Mouse (Mus musculus): ENCODE data around the gene Zbtb17.

The Zbtb17 gene

DNA sequence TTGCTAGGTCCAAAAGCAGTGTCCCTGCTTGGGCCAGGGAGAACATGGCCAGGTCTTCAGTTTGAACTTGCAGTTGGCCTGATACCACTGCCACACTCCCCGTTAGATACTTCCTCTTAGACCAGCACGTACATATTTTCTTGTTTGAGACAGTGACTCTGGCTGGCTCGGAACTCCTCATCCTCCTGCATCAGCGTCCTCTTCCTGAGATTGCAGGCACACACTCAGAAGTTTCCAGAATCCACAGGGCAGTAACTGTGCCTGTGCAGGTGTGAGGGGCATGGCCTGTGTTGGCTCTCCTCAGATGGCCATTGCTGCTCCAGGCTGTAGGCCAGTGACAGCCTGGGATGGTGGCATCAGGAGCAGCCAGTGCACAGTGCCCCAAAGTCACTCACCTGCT is 16.0 kb downstream of the Zbtb17 start:
- no peak for DNase-seq

DNA sequence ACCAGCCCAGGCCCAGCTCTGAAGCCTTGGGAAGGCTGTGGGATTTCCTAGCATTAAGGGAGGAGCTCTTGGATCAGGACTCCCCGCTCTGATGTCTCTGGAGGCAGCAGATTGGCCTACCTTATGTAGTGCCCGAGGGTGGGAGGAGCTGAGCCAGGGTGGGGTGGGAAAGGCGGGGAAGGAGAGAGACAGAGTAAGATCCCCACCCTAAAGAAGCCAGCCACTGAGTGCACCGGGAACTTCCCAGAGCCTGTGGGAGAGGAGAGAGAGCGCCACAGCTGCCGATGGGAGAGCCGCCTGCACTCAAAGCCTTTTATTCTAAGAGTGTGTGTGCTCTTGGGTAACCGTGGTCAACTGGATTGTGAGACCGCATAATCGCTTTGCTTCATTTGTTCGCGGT is 16.6 kb downstream of the Zbtb17 start:
- DNase-seq, result no peak

DNA sequence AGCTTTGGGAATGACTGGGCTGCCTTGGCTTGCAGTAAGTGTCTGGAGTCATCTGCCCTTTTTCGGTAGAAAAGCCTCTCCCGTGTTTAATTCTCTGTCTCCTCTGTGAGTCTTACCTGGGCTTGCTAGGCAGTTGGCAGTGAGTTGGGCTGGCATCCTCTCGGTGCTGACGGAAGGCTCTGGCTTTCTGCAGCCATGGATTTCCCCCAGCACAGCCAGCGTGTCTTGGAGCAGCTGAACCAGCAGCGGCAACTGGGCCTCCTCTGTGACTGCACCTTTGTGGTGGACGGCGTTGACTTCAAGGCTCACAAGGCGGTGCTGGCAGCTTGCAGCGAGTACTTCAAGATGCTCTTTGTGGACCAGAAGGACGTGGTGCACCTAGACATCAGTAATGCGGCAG is 17.1 kb downstream of the Zbtb17 start:
- DNase-seq, result no peak

DNA sequence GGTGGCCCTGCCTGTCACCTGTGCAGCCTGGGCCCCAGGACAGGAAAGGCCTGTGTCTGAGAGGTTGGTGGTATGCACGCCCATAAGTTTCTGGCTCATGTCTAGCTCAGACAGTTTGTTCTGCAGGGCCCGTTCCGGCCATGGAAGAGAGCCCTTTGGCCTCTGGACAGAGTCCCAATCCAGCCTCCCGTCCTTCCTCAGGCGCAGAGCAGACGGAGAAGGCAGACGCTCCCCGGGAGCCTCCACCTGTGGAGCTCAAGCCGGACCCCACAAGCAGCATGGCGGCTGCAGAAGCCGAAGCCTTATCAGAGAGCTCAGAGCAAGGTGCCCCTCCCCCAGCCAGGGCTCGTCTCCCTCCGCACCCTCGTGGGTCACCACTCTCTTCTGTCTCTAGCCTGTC is 19.0 kb downstream of the Zbtb17 start:
- DNase-seq, result no peak

DNA sequence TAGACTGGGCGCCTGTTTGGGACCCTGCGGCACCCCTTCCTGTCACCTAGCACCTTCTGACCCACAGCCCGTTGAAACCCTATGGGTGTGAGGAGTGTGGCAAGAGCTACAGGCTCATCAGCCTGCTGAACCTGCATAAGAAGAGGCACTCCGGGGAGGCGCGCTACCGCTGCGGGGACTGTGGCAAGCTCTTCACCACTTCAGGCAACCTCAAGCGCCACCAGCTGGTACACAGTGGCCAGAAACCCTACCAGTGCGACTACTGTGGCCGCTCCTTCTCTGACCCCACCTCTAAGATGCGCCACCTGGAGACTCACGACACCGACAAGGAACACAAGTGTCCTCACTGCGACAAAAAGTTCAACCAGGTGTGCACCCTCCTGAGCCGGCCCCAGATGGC is 20.3 kb downstream of the Zbtb17 start:
- no peak for DNase-seq

DNA sequence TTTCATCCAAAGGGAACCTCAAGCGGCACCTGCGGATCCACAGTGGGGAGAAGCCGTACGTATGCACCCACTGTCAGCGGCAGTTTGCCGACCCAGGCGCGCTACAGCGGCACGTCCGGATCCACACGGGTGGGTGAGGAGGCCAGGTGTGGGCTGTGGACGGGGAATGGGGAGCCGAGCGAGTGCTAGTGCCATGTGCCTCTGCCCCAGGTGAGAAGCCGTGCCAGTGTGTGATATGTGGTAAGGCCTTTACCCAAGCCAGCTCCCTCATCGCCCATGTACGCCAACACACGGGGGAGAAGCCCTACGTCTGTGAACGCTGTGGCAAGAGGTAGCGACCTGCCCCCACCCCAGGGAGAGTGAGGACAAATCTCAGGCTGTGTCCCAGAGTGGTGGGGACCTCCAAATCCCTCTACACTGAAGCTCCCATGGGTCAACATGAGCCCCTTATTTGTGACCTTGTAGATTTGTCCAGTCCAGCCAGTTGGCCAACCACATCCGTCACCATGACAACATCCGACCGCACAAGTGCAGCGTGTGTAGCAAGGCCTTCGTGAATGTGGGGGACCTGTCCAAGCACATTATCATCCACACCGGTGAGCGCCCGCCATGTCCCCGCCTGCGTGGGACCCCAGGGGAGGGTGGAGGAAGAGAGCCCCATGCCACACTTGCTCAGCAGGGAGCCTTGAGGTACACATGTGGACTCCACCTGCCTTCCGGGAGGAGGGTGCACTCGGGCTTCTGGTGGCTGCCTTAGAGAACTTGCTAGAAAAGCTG is 21.2 kb downstream of the Zbtb17 start:
- no peak for DNase-seq

DNA sequence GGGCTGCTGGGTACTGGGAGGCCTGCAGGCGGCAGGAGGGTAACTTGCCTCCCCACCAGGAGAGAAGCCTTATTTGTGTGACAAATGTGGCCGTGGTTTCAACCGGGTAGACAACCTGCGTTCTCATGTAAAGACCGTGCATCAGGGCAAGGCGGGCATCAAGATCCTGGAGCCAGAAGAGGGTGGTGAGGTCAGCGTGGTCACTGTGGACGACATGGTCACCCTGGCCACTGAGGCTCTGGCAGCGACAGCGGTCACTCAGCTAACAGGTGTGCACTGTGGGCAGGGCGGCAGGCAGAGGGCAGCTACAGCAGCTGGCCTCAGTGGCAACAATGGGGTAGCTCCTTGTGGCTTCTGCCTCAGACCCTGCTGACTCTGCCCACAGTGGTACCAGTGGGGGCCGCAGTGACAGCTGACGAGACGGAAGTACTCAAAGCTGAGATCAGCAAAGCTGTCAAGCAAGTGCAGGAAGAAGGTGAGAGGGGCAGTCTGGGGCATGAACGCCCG is 21.9 kb downstream of the Zbtb17 start:
- no peak for DNase-seq

DNA sequence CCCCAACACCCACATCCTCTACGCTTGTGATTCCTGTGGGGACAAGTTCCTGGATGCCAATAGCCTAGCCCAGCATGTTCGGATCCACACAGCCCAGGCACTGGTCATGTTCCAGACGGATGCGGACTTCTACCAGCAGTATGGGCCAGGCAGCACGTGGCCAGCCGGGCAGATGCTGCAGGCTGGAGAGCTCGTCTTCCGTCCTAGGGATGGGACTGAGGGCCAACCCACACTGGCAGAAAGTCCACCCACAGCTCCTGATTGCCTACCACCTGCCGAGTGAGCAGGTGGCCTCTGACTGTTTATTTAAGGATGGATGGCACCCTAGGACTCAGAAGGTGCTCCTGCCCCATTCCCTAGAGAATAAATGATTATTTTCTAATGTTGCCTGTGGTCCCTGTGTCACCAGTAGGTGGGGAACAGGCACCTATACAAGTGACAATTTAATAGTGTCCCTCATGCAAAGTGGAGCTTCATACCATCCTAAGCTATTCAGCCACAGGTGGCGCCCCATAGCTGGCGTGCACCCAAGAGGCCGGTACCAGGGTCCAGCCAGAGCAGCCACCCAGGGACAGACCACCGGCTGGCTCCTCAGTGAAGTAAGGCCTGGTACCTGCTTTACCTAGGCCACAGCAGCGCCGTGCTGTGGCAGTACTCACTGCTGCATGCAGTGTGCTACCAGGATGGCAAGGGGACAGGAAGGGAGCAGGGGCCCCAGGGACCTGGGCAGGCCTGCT is 22.6 kb downstream of the Zbtb17 start:
- DNase-seq, result no peak

DNA sequence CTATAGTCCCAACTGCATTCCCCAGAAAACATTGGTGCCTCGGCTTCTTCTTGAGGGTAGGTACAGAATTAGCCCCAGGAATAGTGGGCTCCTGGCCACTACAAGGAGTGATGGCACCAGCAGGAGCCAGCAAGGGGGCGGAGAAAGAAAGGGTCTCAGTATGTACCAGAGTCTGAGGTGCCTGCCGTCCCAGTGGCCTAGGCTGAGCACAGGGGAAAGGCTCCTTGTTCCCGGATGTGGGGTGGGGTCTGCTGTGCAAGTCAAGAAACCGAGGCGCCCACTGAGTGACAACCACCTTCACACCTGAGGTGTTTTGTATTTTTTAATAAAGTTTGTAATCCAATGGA is 23.1 kb downstream of the Zbtb17 start:
- no peak for DNase-seq

DNA sequence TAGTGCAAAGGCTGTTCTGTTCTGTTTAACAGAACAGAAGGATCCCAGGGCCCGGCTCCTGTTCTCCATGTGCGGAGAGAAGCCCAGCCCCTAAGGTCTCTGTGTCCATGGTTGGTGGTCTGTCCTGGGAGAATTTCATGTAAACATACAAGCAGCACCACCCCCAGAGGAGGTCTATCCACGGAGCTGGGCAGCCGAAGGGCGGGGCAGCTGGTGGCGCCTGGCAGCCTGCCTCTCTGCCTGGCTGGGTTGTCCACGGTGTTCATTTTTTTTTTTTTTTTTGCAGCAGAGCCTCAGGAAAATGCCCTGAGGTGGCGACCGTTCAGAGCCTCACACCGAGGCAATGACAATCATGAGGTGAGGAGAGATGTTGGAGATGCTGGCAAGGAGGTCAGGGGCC is 24.1 kb downstream of the Zbtb17 start:
- peak in 1 of 2 experiments; percentile 36 for DNase-seq

DNA sequence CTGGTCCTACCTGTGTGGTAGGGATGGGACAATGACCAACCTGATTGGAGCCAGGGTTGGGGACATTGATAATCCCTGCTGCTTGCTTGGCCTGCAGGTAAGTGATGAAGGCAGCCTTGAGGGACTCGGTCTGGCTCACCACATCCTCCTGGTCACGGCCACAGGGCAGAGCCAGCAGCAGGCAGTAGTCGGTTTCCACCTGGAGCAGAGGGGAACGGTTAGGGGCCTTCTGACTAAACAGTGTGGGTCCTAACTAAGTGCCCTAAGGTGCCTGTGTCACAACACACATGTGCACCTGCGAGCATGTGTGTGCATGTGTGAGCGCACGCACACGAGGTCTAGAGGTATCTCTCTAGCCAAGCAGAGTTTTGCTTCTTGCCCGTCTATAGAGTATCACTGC is 24.9 kb downstream of the Zbtb17 start:
- DNase-seq, result no peak

DNA sequence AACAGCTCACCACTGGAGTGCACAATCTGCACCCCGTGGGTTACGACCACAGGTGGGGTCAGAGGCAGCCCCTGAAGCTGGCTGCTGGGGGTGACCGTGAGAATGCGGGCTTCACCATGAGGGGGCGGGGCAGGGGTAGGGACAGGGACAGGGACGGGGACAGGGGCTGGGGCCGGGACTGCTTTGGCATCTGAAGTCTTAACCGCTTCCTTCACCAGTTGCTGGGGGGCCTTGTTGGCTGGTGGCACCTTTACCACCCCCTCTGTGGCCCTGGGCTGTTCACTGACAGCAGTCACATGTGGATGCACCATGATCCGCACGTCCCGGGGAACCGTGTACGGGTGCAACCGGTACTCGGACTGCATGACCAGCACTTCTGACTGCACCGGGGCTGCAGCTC is 27.0 kb downstream of the Zbtb17 start:
- no peak for DNase-seq

DNA sequence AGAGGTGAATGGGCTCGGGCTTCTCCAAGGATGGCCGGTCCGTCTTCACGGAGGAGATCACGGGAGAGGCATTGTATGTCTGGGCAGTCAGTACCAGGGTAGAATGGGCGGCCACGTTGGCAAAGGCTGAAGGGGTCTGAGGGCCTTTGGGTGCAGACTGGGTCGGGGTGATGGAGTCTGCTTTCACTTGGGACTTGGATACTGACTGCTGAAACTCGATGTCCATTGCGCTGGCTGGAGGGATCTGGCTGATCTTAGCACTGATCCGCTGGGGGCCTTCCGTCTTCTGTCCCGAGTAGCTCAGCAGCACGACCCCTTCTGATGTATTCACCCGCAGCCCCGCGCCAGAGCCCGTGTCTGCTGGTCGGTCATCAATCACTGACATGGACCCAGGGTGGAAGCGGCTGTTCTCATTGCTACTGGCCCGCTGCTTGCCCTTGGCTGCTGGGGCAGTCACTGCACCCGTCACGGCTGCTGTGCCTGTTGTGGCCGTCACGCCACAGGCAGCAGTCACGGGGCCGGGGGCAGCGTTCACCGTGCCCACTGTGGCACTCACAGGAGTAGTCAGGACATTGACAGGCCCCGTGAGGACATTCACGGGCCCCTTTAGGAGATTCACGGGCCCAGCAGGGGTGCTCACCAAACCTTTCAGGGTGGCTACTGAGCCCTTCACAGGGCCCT is 28.3 kb downstream of the Zbtb17 start:
- DNase-seq, result no peak

DNA sequence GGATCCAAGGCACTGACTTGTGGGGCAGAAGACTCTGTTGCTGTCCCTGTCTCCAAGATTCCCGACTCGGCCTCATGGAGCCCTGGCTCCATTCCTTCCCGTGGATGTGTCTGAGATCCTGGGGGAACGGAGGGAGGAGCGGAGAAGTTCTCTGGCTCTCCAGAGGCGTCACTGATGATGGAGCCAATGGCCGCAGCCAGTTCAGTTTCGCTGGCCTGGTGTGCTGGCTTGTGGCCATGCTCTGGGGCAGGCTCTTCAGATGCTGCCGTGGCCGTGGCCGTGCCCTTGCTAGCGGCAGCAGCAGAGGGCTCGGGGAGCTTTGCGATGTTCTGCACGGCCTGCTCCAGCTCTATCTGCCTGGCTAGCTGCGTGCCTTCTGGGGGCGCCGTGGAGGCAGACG is 30.0 kb downstream of the Zbtb17 start:
- DNase-seq, result peak in 1 of 2 experiments; percentile 59

DNA sequence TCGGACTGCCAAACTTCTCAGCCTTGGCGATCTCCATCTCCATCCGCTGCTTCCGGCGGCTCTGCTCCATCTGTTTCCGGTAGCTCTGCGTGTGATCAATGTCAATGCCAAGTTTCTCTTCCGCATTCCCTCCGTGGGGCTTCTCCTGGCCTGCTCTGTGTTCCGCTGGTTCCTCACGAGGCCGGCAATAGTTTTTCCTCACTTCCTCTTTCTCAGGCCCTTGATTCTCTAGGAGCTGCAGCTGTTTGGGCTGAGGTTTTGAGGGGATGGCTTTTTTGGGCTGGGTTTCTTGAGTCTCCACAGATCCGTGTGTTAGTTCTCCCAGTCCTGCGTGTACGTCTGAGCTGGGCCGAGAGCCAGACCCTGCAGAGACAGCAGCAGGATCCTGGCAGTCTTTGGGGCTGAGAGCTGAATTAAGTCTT is 33.2 kb downstream of the Zbtb17 start:
- peak; percentile 75 to 82 for DNase-seq

DNA sequence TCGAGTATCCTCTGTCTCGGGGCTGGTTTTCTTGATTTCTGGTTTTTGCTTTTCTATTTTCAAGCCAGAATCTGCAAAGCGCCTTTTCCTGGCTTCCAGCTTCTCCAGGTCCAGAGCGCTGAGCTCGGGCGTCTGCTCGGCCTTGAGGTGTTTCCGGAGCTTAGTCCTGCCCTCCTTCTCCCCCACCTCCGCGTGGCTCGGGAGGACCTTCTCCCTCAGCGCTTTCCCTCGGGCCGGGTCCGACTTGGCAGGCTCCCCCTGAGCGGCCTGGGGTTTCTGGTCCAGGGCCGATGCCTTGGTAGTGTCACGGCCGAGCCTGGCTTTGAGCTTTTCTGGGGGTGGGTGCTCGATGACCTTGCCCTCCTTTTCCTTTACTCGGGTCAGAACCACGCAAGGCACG is 33.8 kb downstream of the Zbtb17 start:
- DNase-seq, result peak in 1 of 2 experiments; percentile 46

DNA sequence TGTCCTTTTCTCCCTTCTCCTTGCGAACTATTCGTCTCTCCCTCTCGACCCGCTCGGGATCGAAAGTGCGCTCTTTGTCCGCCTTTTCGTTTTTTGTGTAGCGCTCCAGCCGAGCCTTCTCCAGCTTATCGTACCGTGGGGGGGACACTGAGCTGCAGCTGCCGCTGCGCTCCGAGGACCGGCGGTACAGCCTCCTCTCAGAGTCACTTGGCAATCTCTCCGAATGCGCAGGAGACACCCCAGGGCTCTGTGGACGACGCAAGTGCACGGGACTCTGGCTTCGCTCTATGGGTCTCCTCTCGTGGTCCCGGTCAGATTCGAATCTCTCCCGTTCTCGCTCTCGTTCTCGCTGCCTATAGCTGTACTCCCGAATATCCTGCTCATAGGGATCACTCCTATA is 34.3 kb downstream of the Zbtb17 start:
- no peak for DNase-seq

DNA sequence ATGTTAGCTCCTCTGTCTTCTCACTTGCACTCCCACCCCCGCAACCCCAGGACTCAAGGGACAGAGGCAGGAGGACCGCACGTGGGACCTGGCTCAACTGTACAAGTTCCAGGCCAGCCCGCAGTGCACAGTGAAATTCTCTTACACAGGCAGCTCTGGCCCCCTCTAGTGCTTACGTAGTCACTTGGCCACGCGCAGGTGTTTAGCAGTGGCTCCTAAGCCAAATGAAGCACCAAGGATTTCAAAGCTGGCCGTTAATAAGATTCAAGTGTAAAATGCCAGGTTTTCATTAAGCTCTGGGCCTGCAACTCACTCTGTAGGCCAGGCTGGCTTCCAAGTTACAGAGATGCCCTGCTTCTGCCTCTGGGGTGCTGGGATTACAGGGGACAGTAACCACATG is 35.0 kb downstream of the Zbtb17 start:
- no peak for DNase-seq

DNA sequence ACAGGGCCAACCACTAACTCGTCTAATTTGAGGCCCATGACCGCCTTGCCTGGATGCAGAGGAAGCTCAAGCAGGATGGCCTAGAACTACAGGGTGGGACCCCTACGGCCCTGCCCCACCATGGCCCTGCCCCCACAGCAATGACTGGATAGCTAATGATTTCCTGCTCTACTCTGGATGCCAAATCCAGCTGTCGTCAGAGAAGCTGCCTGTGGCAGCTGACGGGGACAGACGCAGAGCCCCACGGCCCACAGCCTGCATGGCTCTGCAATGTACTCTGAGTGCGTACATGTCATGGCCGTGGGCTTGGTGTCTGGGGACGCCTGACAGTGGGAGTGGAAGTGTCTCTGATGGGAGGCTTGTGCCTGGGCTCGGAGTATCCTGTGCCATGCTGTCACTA is 39.6 kb downstream of the Zbtb17 start:
- DNase-seq, result peak in 1 of 2 experiments; percentile 60

DNA sequence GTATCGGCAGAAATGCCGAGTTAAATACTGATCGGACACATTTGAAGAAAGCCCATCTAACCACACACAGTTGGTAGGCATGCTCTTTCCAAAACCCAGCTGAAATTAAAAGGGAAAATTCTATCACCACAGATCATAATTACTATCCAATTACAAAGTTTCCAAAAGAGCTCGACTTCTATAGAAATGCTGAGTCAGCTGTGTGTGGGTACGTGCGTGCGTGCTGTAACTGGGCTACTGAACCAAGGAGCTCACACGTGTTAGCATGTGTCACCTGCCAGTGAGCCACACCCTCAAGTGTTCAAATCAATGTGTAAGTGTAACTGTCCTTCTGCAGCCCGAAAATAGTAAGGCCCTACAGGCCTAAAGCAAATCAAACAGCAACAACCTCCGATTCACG is 43.1 kb downstream of the Zbtb17 start:
- no peak for DNase-seq

DNA sequence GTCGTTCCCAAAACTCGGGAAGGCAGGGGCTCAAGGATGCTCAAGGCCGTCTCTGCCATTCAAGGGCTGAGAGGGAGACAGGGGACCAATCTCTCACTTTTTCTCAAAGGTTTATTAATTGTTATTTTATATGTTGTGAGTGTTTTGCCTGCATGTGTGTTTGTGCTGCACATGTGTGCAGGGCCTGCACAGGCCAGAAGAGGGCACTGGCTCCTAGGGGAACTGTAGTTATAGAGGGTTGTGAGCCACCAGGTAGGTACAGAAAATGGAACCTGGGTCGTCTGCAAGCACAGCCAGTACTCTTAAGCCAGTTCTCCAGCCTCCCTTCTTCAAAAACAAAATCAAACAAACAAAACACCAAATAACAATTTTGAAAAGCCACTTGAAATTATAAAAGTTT is 44.2 kb downstream of the Zbtb17 start:
- no peak for DNase-seq

DNA sequence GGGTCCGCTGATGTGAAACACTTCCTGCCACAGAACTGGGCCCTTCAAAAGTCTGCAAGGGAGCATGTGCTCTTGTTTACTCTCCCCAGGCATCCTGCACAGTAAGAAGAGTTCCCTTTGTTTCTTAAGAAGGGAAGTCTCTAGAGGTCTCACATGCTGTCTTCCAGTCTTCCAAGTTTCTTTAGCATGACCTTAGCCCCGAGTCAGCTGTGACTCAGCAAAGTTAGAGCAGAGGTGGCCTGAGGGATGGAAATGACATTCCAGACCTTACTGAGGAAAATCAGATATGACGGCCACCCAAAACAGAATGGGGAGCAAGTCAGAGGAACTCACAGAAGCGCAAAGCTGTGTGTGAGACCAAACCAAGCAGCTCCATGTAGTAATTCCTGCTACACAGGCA is 56.2 kb downstream of the Zbtb17 start:
- no peak for DNase-seq

DNA sequence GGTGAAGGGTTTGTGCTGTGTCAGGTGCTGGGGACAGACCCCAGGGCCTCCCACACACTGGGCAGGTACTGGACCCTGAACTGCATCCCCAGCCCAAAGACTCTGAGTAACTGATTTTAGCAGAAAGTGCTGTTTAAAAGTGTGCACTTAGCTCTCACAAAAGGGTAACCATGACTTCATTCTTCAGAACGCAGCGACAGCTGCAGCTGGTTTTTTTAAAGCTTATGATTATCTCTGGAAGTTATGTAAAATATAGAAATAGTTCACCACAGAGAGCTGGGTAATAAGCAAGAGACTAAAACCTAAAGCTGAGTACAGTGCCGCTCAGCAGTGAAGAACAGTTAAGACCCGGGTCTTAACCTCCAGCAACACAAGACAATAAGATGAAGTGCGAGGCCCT is 56.6 kb downstream of the Zbtb17 start:
- no peak for DNase-seq

DNA sequence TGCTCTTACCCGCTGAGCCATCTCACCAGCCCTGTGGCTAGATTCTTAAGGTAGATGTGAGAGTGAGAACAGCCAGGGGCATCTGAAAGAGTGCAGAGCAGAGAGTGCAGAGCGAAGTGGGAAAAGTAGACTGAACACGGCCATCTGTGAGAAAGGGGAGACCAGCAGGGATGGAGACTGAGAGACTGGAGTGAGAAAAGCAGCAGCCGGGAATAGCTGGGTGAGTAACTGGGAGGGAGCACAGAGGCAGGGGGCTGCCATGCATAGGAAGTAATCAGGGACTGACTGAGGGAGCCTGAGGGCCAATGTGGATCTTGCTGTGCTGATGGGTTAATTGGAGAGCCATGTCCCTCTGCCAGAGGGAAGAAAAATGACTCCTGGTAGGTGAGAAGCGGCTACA is 58.3 kb downstream of the Zbtb17 start:
- no peak for DNase-seq
